Mouse (Mus musculus) neural tube, embryonic 14.5 days (tissue): Measurements from ENCODE around the gene Fdxr. TPM values are rescaled to one million over a fixed set of nuclear protein-coding genes. Genes with fewer than 3 reads are reported as not detected.

Experiments used
- ATAC-seq: fragments of 200-750 bp; cut with Nextera tagmentation; 2 replicates; pipeline ENCODE4 v1.8.0; 2017; ENCODE audit warnings: low read depth, mild to moderate bottlenecking, moderate TSS enrichment, moderate library complexity
- H3K27ac ChIP-seq: fragments of 300-500 bp; sonication (generic); 2 replicates; pipeline ENCODE4 v1.5.1; 2014; ENCODE audit warnings: low read depth, mild to moderate bottlenecking, control low read depth, low read length, moderate library complexity, mixed read lengths
- H3K27me3 ChIP-seq: fragments of 300-500 bp; sonication (generic); 2 replicates; pipeline ENCODE4 v1.6.1; 2014; ENCODE audit warnings: low read length; ENCODE audit not compliant: control insufficient read depth, insufficient read depth
- H3K36me3 ChIP-seq: fragments of 300-500 bp; sonication (generic); 2 replicates; pipeline ENCODE4 v1.6.1; 2014; ENCODE audit warnings: low read length, mixed read lengths; ENCODE audit not compliant: control insufficient read depth, insufficient read depth
- H3K4me1 ChIP-seq: fragments of 300-500 bp; sonication (generic); 2 replicates; pipeline ENCODE4 v1.6.1; 2014; ENCODE audit warnings: low read length; ENCODE audit not compliant: control insufficient read depth, insufficient read depth
- H3K4me2 ChIP-seq: fragments of 300-500 bp; sonication (generic); 2 replicates; pipeline ENCODE4 v1.6.1; 2014; ENCODE audit warnings: mild to moderate bottlenecking, low read depth, low read length, control low read depth
- H3K4me3 ChIP-seq: fragments of 300-500 bp; sonication (generic); 2 replicates; pipeline ENCODE4 v1.5.1; 2014; ENCODE audit warnings: low read depth, low read length, control low read depth, mixed read lengths
- H3K9ac ChIP-seq: fragments of 300-500 bp; sonication (generic); replicated peaks from 2 replicates; pipeline ENCODE4 v1.6.1; 2014; ENCODE audit warnings: low read depth, mild to moderate bottlenecking, control low read depth, low read length, mixed read lengths
- H3K9me3 ChIP-seq: fragments of 300-500 bp; sonication (generic); 2 replicates; pipeline ENCODE4 v1.6.1; 2016; ENCODE audit warnings: low read length; ENCODE audit not compliant: control insufficient read depth
- WGBS: fragments of 180-500 bp; shearing (Covaris S2); extraction: QIAGEN DNeasy Blood & Tissue Kit; methylation state at CpG from one replicate; pipeline ENCODE4 v1.1.7; 2014; 5-methylcytosine and 5-hydroxymethylcytosine counted together
- polyA plus RNA-seq: library from polyadenylated mRNA; unstranded; fragments of >200 nt; fragmentation: Nextera tagmentation; extraction: Ambion mirVana; gene quantifications from 2 replicates; pipeline ENCODE4 v1.2.1, GENCODE M21; 2014

The Fdxr gene
- polyA plus RNA-seq, 1 experiment from 2014 or later: 14.6 TPM

- no peak for ATAC-seq
- H3K36me3 ChIP-seq: no peaks in the 10 kb centered on the region
- no peak overlapping the region for H3K4me3 ChIP-seq
- 63% methylated on average over 3 of the region's 3 CpGs for WGBS
- H3K4me2 ChIP-seq: no peak overlapping the region
- H3K27ac ChIP-seq: no peak overlapping the region
- peaks cover 12% of the 10 kb centered on the region; the same call in 1 of the 2 replicates for H3K4me1 ChIP-seq
- peaks cover 36% of the 10 kb centered on the region for H3K27me3 ChIP-seq
- H3K9ac ChIP-seq: no peak overlapping the region
- no peaks in the 10 kb centered on the region for H3K9me3 ChIP-seq
Measured at GRCm38 (mm10) chr11:115251258-115251657, 25.6 kb downstream of the Fdxr start.

- H3K4me2 ChIP-seq: peak overlapping the region; percentile 89
- peak overlapping the region; percentile 48 for H3K9ac ChIP-seq
- peaks cover 33% of the 10 kb centered on the region for H3K27me3 ChIP-seq
- no peaks in the 10 kb centered on the region for H3K36me3 ChIP-seq
- ATAC-seq: no peak
- 1% methylated on average over 36 of the region's 36 CpGs for WGBS
- no peaks in the 10 kb centered on the region for H3K9me3 ChIP-seq
- peaks cover 12% of the 10 kb centered on the region; the same call in 1 of the 2 replicates for H3K4me1 ChIP-seq
- peak overlapping the region; percentile 40 for H3K4me3 ChIP-seq
- H3K27ac ChIP-seq: no peak overlapping the region
Measured at GRCm38 (mm10) chr11:115250405-115251090, 26.3 kb downstream of the Fdxr start.

GRCm38 (mm10) chr11:115249721-115250404, 27.0 kb downstream of the Fdxr start:
- Histone ChIP-seq H3K4me3 (peak overlapping the region; percentile 40), H3K36me3 (no peaks in the 10 kb centered on the region), H3K27ac (no peak overlapping the region), H3K9ac (peak overlapping the region; percentile 48), H3K4me1 (peaks cover 12% of the 10 kb centered on the region; the same call in 1 of the 2 replicates), H3K4me2 (peak overlapping the region; percentile 89), H3K27me3 (peaks cover 33% of the 10 kb centered on the region), H3K9me3 (no peaks in the 10 kb centered on the region)
- ATAC-seq: 0 out of 2 replicates have a peak, but pooled peaks have one; percentile 15
- 2% methylated on average over 43 of the region's 63 CpGs for WGBS

GRCm38 (mm10) chr11:115247945-115248344, 28.9 kb downstream of the Fdxr start:
- Histone ChIP-seq H3K9me3 (no peaks in the 10 kb centered on the region), H3K9ac (no peak overlapping the region), H3K4me1 (peaks cover 12% of the 10 kb centered on the region; the same call in 1 of the 2 replicates), H3K27me3 (peaks cover 31% of the 10 kb centered on the region), H3K36me3 (no peaks in the 10 kb centered on the region; the same call in 1 of the 2 replicates), H3K27ac (no peak overlapping the region), H3K4me2 (no peak overlapping the region), H3K4me3 (no peak overlapping the region)
- 76% methylated on average over 6 of the region's 6 CpGs for WGBS
- no peak for ATAC-seq

GRCm38 (mm10) chr11:115247240-115247639, 29.6 kb downstream of the Fdxr start:
- Histone ChIP-seq H3K27me3 (peaks cover 31% of the 10 kb centered on the region), H3K9ac (no peak overlapping the region), H3K27ac (no peak overlapping the region), H3K4me1 (peaks cover 12% of the 10 kb centered on the region; the same call in 1 of the 2 replicates), H3K9me3 (no peaks in the 10 kb centered on the region), H3K4me2 (no peak overlapping the region), H3K36me3 (no peaks in the 10 kb centered on the region; the same call in 1 of the 2 replicates), H3K4me3 (no peak overlapping the region)
- no peak for ATAC-seq
- WGBS: 13% methylated on average over 3 of the region's 3 CpGs

GRCm38 (mm10) chr11:115246386-115246785, 30.5 kb downstream of the Fdxr start:
- H3K9me3 ChIP-seq: no peaks in the 10 kb centered on the region
- H3K4me2 ChIP-seq: no peak overlapping the region
- 42% methylated on average over 8 of the region's 8 CpGs for WGBS
- peaks cover 15% of the 10 kb centered on the region for H3K4me1 ChIP-seq
- H3K27me3 ChIP-seq: peaks cover 31% of the 10 kb centered on the region
- no peak overlapping the region for H3K4me3 ChIP-seq
- no peaks in the 10 kb centered on the region; the same call in 1 of the 2 replicates for H3K36me3 ChIP-seq
- H3K27ac ChIP-seq: no peak overlapping the region
- ATAC-seq: no peak
- H3K9ac ChIP-seq: no peak overlapping the region

GRCm38 (mm10) chr11:115244840-115245239, 32.0 kb downstream of the Fdxr start:
- Histone ChIP-seq H3K4me3 (no peak overlapping the region), H3K27ac (no peak overlapping the region), H3K4me2 (no peak overlapping the region), H3K9me3 (no peaks in the 10 kb centered on the region), H3K36me3 (no peaks in the 10 kb centered on the region; the same call in 1 of the 2 replicates), H3K9ac (no peak overlapping the region), H3K4me1 (peaks cover 15% of the 10 kb centered on the region), H3K27me3 (peaks cover 18% of the 10 kb centered on the region)
- no peak for ATAC-seq
- WGBS: 89% methylated on average over 8 of the region's 8 CpGs

- Histone ChIP-seq H3K27ac (no peak overlapping the region), H3K4me3 (no peak overlapping the region), H3K27me3 (peaks cover 8% of the 10 kb centered on the region), H3K36me3 (no peaks in the 10 kb centered on the region; the same call in 1 of the 2 replicates), H3K9me3 (no peaks in the 10 kb centered on the region), H3K9ac (no peak overlapping the region), H3K4me1 (peaks cover 13% of the 10 kb centered on the region), H3K4me2 (no peak overlapping the region)
- WGBS: 95% methylated on average over 12 of the region's 12 CpGs
- ATAC-seq: no peak
Measured at GRCm38 (mm10) chr11:115243783-115244182, 33.1 kb downstream of the Fdxr start.

GRCm38 (mm10) chr11:115242746-115243145, 34.1 kb downstream of the Fdxr start:
- no peak overlapping the region for H3K9ac ChIP-seq

More at GRCm38 (mm10) chr11:115242746-115243145, 34.1 kb downstream of the Fdxr start:
- H3K27me3 ChIP-seq: no peaks in the 10 kb centered on the region; the same call in 1 of the 2 replicates
- no peaks in the 10 kb centered on the region; the same call in 1 of the 2 replicates for H3K36me3 ChIP-seq
- H3K4me3 ChIP-seq: no peak overlapping the region
- ATAC-seq: no peak
- no peak overlapping the region for H3K4me2 ChIP-seq
- WGBS: 77% methylated on average over 3 of the region's 3 CpGs
- no peaks in the 10 kb centered on the region for H3K9me3 ChIP-seq
- H3K27ac ChIP-seq: no peak overlapping the region
- peaks cover 13% of the 10 kb centered on the region for H3K4me1 ChIP-seq
